Mouse (Mus musculus) c-Kit-positive CD71-positive TER-119-positive erythroid progenitor cells, embryonic 14.5 days (primary cell): Measurements from ENCODE around the gene Ankrd61.

Source experiments
- DNase-seq: peaks from one replicate; pipeline ENCODE4 v3.0.0-alpha.2; 2013; ENCODE audit warnings: low spot score

Gene Ankrd61

GRCm38 (mm10) chr5:143892255-143892886 is 5.1 kb downstream of the Ankrd61 start:
- no peak for DNase-seq

GRCm38 (mm10) chr5:143890741-143891140 is 6.7 kb downstream of the Ankrd61 start:
- no peak for DNase-seq

GRCm38 (mm10) chr5:143885274-143885673 is 12.2 kb downstream of the Ankrd61 start:
- DNase-seq = no peak

- no peak for DNase-seq
These were observed 22.9 kb downstream of the Ankrd61 start for GRCm38 (mm10) chr5:143874571-143874970.

GRCm38 (mm10) chr5:143871547-143872169 is 25.8 kb downstream of the Ankrd61 start:
- no peak for DNase-seq
